Mouse (Mus musculus): ENCODE measurements around the gene Pnmal2. TPM values are rescaled to one million over a fixed set of nuclear protein-coding genes. Genes with fewer than 3 reads are reported as not detected.

Gene Pnmal2
- polyA plus RNA-seq, 1 experiment = 3.0 TPM

DNA sequence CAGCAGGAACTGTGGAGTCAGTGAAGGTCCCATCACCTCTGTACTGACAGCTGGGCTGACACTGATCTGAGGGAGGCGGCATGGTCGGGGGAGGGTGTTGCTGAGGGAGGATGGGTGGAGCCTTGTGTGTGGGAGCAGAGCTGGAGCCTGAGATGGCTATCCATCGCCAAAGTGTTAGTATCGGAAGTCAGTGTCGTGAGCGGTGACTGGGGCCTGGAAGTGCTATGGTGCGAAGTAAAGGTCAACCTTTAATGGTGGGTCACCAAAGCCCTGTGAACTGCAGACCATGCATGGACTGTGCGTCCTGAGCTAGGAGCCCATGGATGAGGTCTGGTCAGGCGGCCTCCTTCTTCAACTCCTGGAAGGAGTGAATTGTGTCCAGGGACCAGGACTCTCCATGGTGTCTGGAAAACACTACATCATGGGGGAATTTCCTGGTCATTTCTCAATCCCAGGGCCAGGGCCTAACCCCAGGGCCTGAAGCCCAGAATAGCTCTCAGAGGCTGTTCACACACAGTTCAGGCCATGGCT is 38.9 kb upstream of the Pnmal2 start:
- H3K36me3 ChIP-seq (ENCODE audit: control insufficient read depth, insufficient read depth, low read length) = no peaks in the 10 kb centered on the region
- no peaks in the 10 kb centered on the region for H3K27me3 ChIP-seq (ENCODE audit: control insufficient read depth, insufficient read depth, low read length)
- peak overlapping the region; percentile 32; the same call in 1 of the 2 replicates for H3K27ac ChIP-seq (ENCODE audit: control insufficient read depth, insufficient read depth, low read length)
- 72% methylated on average over 9 of the region's 9 CpGs for WGBS
- TF ChIP-seq POLR2A (IDR thresholded peaks at IDR 0.05; ENCODE audit: control insufficient read depth, extremely low read depth, insufficient read depth, low read length, poor library complexity) (no peak), CTCF (IDR thresholded peaks at IDR 0.05; ENCODE audit: borderline replicate concordance, control insufficient read depth, extremely low read depth, insufficient read depth, low read length, poor library complexity) (no peak)
- H3K4me3 ChIP-seq (ENCODE audit: control insufficient read depth, insufficient read depth, low read length) = no peak overlapping the region
- H3K4me1 ChIP-seq (replicated peaks; ENCODE audit: control insufficient read depth, insufficient read depth, low read length) = peaks cover 35% of the 10 kb centered on the region
- DNase-seq = no peak

DNA sequence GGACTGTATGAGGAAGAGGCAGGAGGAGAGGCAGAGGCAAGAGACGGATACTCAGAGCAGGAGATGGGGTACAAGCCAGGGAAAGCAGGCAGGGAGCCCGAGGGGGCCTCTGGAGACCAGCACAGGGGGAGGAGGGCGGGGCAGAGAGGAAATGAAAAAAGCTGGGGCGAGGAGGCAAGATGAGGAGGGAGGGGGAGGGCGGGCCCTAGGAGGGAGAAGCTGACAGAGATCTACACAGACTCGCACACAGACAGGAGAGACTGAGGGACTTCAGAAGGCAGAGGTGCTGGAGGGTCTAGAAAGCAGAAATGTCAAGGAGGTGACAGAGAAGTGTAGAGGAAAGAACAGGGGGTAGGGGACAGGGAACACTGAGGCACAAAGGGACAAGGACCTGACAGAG is 38.2 kb upstream of the Pnmal2 start, which contains the start of gene Ptgir:
Gene Ptgir, plus strand, starts transcription at position 210 of the 400 bp plus-strand sequence.
- WGBS = 8% methylated on average over 6 of the region's 6 CpGs
- Histone ChIP-seq H3K4me1 (replicated peaks; ENCODE audit: control insufficient read depth, insufficient read depth, low read length) (peaks cover 35% of the 10 kb centered on the region), H3K27me3 (ENCODE audit: control insufficient read depth, insufficient read depth, low read length) (no peaks in the 10 kb centered on the region), H3K4me3 (ENCODE audit: control insufficient read depth, insufficient read depth, low read length) (no peak within 1 kb of the TSS), H3K27ac (ENCODE audit: control insufficient read depth, insufficient read depth, low read length) (peak within 1 kb of the TSS; percentile 32; the same call in 1 of the 2 replicates), H3K36me3 (ENCODE audit: control insufficient read depth, insufficient read depth, low read length) (no peaks in the 10 kb centered on the region)
- no peak for TF ChIP-seq POLR2A (IDR thresholded peaks at IDR 0.05; ENCODE audit: control insufficient read depth, extremely low read depth, insufficient read depth, low read length, poor library complexity)
- no peak for TF ChIP-seq CTCF (IDR thresholded peaks at IDR 0.05; ENCODE audit: borderline replicate concordance, control insufficient read depth, extremely low read depth, insufficient read depth, low read length, poor library complexity)
- DNase-seq = peak; percentile 63

DNA sequence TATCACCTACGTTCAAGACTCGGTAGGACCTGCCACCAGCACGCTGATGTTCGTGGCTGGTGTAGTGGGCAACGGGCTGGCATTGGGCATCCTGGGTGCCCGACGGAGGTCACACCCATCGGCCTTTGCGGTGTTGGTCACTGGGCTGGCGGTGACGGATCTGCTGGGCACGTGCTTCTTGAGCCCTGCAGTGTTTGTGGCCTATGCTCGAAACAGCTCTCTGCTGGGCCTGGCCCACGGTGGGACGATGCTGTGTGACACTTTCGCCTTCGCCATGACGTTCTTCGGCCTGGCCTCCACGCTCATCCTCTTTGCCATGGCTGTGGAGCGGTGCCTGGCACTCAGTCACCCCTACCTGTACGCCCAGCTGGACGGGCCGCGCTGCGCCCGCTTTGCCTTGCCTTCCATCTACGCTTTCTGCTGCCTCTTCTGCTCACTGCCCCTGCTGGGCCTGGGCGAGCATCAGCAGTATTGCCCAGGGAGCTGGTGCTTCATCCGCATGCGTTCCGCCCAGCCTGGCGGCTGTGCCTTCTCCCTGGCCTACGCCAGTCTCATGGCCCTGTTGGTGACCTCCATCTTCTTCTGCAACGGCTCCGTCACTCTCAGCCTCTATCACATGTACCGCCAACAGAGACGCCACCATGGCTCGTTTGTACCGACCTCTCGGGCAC is 37.5 kb upstream of the Pnmal2 start:
- Histone ChIP-seq H3K27me3 (ENCODE audit: control insufficient read depth, insufficient read depth, low read length) (no peaks in the 10 kb centered on the region), H3K4me3 (ENCODE audit: control insufficient read depth, insufficient read depth, low read length) (no peak overlapping the region; the same call in 1 of the 2 replicates), H3K27ac (ENCODE audit: control insufficient read depth, insufficient read depth, low read length) (no peak overlapping the region), H3K36me3 (ENCODE audit: control insufficient read depth, insufficient read depth, low read length) (no peaks in the 10 kb centered on the region), H3K4me1 (replicated peaks; ENCODE audit: control insufficient read depth, insufficient read depth, low read length) (peaks cover 35% of the 10 kb centered on the region)
- TF ChIP-seq POLR2A (IDR thresholded peaks at IDR 0.05; ENCODE audit: control insufficient read depth, extremely low read depth, insufficient read depth, low read length, poor library complexity) (no peak), CTCF (IDR thresholded peaks at IDR 0.05; ENCODE audit: borderline replicate concordance, control insufficient read depth, extremely low read depth, insufficient read depth, low read length, poor library complexity) (no peak)
- WGBS = 95% methylated on average over 41 of the region's 41 CpGs
- no peak for DNase-seq

DNA sequence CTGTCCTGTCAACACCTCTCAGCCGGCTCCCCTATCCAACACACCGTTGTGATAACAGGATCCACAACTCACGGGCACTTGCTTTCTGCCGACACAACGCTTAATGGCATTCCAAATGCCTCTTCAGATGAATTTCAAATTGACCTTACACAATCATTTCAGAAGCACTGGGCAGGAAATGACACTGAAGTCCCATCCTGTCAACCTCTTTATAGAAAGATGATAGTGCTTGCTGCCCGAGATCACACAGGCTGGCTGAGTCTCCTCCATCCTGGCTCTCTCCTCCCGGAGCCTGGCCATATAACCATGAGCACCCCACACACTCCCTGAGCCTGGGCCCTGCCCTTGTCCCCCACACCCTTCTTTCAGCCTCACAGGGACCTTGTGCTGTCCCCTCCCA is 36.6 kb upstream of the Pnmal2 start:
- no peak for DNase-seq
- Histone ChIP-seq H3K36me3 (ENCODE audit: control insufficient read depth, insufficient read depth, low read length) (no peaks in the 10 kb centered on the region), H3K4me1 (replicated peaks; ENCODE audit: control insufficient read depth, insufficient read depth, low read length) (peaks cover 35% of the 10 kb centered on the region), H3K27ac (ENCODE audit: control insufficient read depth, insufficient read depth, low read length) (no peak overlapping the region), H3K27me3 (ENCODE audit: control insufficient read depth, insufficient read depth, low read length) (no peaks in the 10 kb centered on the region), H3K4me3 (ENCODE audit: control insufficient read depth, insufficient read depth, low read length) (no peak overlapping the region)
- 62% methylated on average over 7 of the region's 7 CpGs for WGBS
- TF ChIP-seq CTCF (IDR thresholded peaks at IDR 0.05; ENCODE audit: borderline replicate concordance, control insufficient read depth, extremely low read depth, insufficient read depth, low read length, poor library complexity) (no peak), POLR2A (IDR thresholded peaks at IDR 0.05; ENCODE audit: control insufficient read depth, extremely low read depth, insufficient read depth, low read length, poor library complexity) (no peak)

DNA sequence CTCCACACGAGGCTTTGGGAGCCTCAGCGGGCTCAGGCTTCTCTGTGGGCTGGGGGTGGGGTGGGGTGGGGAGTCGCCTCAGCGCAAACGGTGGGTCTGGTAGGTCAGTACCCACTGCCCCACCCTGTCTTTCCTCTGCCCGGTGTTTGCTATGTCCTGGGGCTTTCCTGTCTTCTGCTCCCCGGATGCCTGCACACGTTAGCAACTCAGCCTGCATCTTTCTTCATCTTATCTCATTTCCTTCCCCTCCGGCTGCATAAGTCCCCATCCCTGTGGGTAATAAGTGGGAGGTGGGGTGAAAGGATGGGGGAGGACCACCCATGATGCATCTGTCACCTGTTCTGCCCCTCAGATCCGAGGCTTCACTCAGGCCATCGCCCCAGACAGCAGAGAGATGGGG is 36.1 kb upstream of the Pnmal2 start:
- Histone ChIP-seq H3K27me3 (ENCODE audit: control insufficient read depth, insufficient read depth, low read length) (no peaks in the 10 kb centered on the region), H3K27ac (ENCODE audit: control insufficient read depth, insufficient read depth, low read length) (no peak overlapping the region), H3K36me3 (ENCODE audit: control insufficient read depth, insufficient read depth, low read length) (no peaks in the 10 kb centered on the region), H3K4me1 (replicated peaks; ENCODE audit: control insufficient read depth, insufficient read depth, low read length) (peaks cover 35% of the 10 kb centered on the region), H3K4me3 (ENCODE audit: control insufficient read depth, insufficient read depth, low read length) (peak overlapping the region; percentile 19; the same call in 1 of the 2 replicates)
- TF ChIP-seq POLR2A (IDR thresholded peaks at IDR 0.05; ENCODE audit: control insufficient read depth, extremely low read depth, insufficient read depth, low read length, poor library complexity) (no peak), CTCF (IDR thresholded peaks at IDR 0.05; ENCODE audit: borderline replicate concordance, control insufficient read depth, extremely low read depth, insufficient read depth, low read length, poor library complexity) (no peak)
- WGBS = 4% methylated on average over 11 of the region's 11 CpGs
- no peak for DNase-seq

DNA sequence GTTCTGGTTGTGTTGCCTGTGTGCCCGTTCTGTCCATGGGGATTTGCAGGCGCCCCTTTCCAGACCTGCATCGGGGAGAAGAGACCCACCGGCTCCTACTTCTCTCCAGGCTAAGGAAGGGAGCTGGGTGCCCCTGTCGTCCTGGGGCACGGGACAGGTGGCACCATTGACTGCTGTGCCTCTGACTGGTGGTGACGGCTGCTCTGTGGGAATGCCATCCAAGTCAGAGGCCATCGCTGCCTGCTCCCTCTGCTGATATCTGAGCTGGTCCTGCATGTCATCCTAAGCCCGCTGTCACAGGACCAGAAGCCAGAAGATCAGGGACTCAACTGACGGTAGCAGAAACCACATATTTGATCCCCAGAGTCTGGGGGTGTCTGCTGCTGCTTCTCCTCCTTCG is 35.6 kb upstream of the Pnmal2 start:
- peaks cover 35% of the 10 kb centered on the region for H3K4me1 ChIP-seq (replicated peaks; ENCODE audit: control insufficient read depth, insufficient read depth, low read length)
- H3K36me3 ChIP-seq (ENCODE audit: control insufficient read depth, insufficient read depth, low read length) = no peaks in the 10 kb centered on the region
- no peak for DNase-seq
- TF ChIP-seq CTCF (IDR thresholded peaks at IDR 0.05; ENCODE audit: borderline replicate concordance, control insufficient read depth, extremely low read depth, insufficient read depth, low read length, poor library complexity) = no peak
- no peak for TF ChIP-seq POLR2A (IDR thresholded peaks at IDR 0.05; ENCODE audit: control insufficient read depth, extremely low read depth, insufficient read depth, low read length, poor library complexity)
- WGBS = 47% methylated on average over 11 of the region's 11 CpGs
- no peaks in the 10 kb centered on the region for H3K27me3 ChIP-seq (ENCODE audit: control insufficient read depth, insufficient read depth, low read length)
- H3K27ac ChIP-seq (ENCODE audit: control insufficient read depth, insufficient read depth, low read length) = no peak overlapping the region
- 0 out of 2 replicates have a peak overlapping the region, but pooled peaks have one; percentile 19 for H3K4me3 ChIP-seq (ENCODE audit: control insufficient read depth, insufficient read depth, low read length)
